Mouse (Mus musculus): ENCODE measurements at regions not wholly inside any gene's neighbourhood (a gene's known extent, or its start where the extent isn't known, plus 50 kb on each side); places are given as distances from the start of the nearest gene placed in this dataset.

GRCm38 (mm10) chr15:62422995-62423394, 1422.0 kb downstream of the Gsdmc2 start:
- H3K27me3 ChIP-seq (ENCODE audit: control insufficient read depth, insufficient read depth, insufficient read length), result no peaks in the 10 kb centered on the region
- H3K4me2 ChIP-seq (ENCODE audit: low read depth), result no peak overlapping the region
- no peak overlapping the region for H3K4me3 ChIP-seq
- H3ac ChIP-seq (ENCODE audit: control insufficient read depth, insufficient read length), result no peak overlapping the region
- no peaks in the 10 kb centered on the region for H3K36me3 ChIP-seq (ENCODE audit: control insufficient read depth, insufficient read depth)
- TF ChIP-seq USF1 (IDR thresholded peaks at IDR 0.05; ENCODE audit: low read depth) (no peak), REST (IDR thresholded peaks at IDR 0.05; ENCODE audit: insufficient read depth, insufficient read length) (no peak), E2F4 (IDR thresholded peaks at IDR 0.05; ENCODE audit: insufficient read depth) (no peak), MYOD1 (IDR thresholded peaks at IDR 0.05; ENCODE audit: control insufficient read depth in 1 of 3, insufficient read length in 2 of 3, low read depth in 2 of 3) (no peak), TCF12 (IDR thresholded peaks at IDR 0.05; ENCODE audit: insufficient read depth, poor library complexity, severe bottlenecking) (no peak), POLR2A (IDR thresholded peaks at IDR 0.05; ENCODE audit: insufficient read length, low read depth) (no peak), MAX (IDR thresholded peaks at IDR 0.05; ENCODE audit: low read depth) (no peak), CEBPB (IDR thresholded peaks at IDR 0.05; ENCODE audit: insufficient read depth, poor library complexity, severe bottlenecking) (no peak), TCF3 (IDR thresholded peaks at IDR 0.05; ENCODE audit: insufficient read length, low read depth) (no peak), SRF (IDR thresholded peaks at IDR 0.05; ENCODE audit: control insufficient read depth, insufficient read length, low read depth) (no peak)
- H3K79me2 ChIP-seq (ENCODE audit: control insufficient read depth, insufficient read depth), result no peaks in the 10 kb centered on the region

- no peaks in the 10 kb centered on the region for H3K36me3 ChIP-seq (ENCODE audit: control insufficient read depth, insufficient read depth)
- H3K79me2 ChIP-seq (ENCODE audit: control insufficient read depth, insufficient read depth), result no peaks in the 10 kb centered on the region
- no peaks in the 10 kb centered on the region for H3K27me3 ChIP-seq (ENCODE audit: control insufficient read depth, insufficient read depth, insufficient read length)
- no peak overlapping the region for H3K4me3 ChIP-seq
- TF ChIP-seq CEBPB (IDR thresholded peaks at IDR 0.05; ENCODE audit: insufficient read depth, poor library complexity, severe bottlenecking), result no peak
- no peak for TF ChIP-seq SRF (IDR thresholded peaks at IDR 0.05; ENCODE audit: control insufficient read depth, insufficient read length, low read depth)
- no peak for TF ChIP-seq TCF3 (IDR thresholded peaks at IDR 0.05; ENCODE audit: insufficient read length, low read depth)
- no peak for TF ChIP-seq MYOD1 (IDR thresholded peaks at IDR 0.05; ENCODE audit: control insufficient read depth in 1 of 3, insufficient read length in 2 of 3, low read depth in 2 of 3)
- TF ChIP-seq POLR2A (IDR thresholded peaks at IDR 0.05; ENCODE audit: insufficient read length, low read depth), result no peak
- TF ChIP-seq E2F4 (IDR thresholded peaks at IDR 0.05; ENCODE audit: insufficient read depth), result no peak
- TF ChIP-seq POLR2AphosphoS2 (IDR thresholded peaks at IDR 0.05; ENCODE audit: insufficient read length, low read depth), result no peak
- TF ChIP-seq REST (IDR thresholded peaks at IDR 0.05; ENCODE audit: insufficient read depth, insufficient read length), result no peak
- TF ChIP-seq TCF12 (IDR thresholded peaks at IDR 0.05; ENCODE audit: insufficient read depth, poor library complexity, severe bottlenecking), result no peak
- TF ChIP-seq MYOG (IDR thresholded peaks at IDR 0.05; ENCODE audit: control insufficient read depth in 1 of 3, insufficient read depth in 1 of 3, insufficient read length in 2 of 3, low read depth in 2 of 3), result no peak
- TF ChIP-seq MAX (IDR thresholded peaks at IDR 0.05; ENCODE audit: low read depth), result no peak
- TF ChIP-seq USF1 (IDR thresholded peaks at IDR 0.05; ENCODE audit: low read depth), result no peak
- no peak overlapping the region for H3K4me2 ChIP-seq (ENCODE audit: low read depth)
- H3ac ChIP-seq (ENCODE audit: control insufficient read depth, insufficient read length), result no peak overlapping the region
Observed at GRCm38 (mm10) chr15:62421073-62421851, 1423.7 kb downstream of the Gsdmc2 start.

GRCm38 (mm10) chr15:62416691-62417090, 1428.3 kb downstream of the Gsdmc2 start:
- Histone ChIP-seq H3K27me3 (ENCODE audit: control insufficient read depth, insufficient read depth, insufficient read length) (no peaks in the 10 kb centered on the region), H3K79me2 (ENCODE audit: control insufficient read depth, insufficient read depth) (no peaks in the 10 kb centered on the region), H3K4me2 (ENCODE audit: low read depth) (no peak overlapping the region), H3K4me3 (no peak overlapping the region), H3ac (ENCODE audit: control insufficient read depth, insufficient read length) (no peak overlapping the region), H3K36me3 (ENCODE audit: control insufficient read depth, insufficient read depth) (no peaks in the 10 kb centered on the region)
- TF ChIP-seq POLR2AphosphoS2 (IDR thresholded peaks at IDR 0.05; ENCODE audit: insufficient read length, low read depth), result no peak
- peak; percentile 75; the same call in 1 of the 2 replicates for TF ChIP-seq CEBPB (IDR thresholded peaks at IDR 0.05; ENCODE audit: insufficient read depth, poor library complexity, severe bottlenecking)

- Histone ChIP-seq H3ac (ENCODE audit: control insufficient read depth, insufficient read length) (no peak overlapping the region), H3K79me2 (ENCODE audit: control insufficient read depth, insufficient read depth) (no peaks in the 10 kb centered on the region), H3K4me3 (no peak overlapping the region), H3K4me2 (ENCODE audit: low read depth) (no peak overlapping the region), H3K27me3 (ENCODE audit: control insufficient read depth, insufficient read depth, insufficient read length) (no peaks in the 10 kb centered on the region), H3K36me3 (ENCODE audit: control insufficient read depth, insufficient read depth) (no peaks in the 10 kb centered on the region)
- TF ChIP-seq E2F4 (IDR thresholded peaks at IDR 0.05; ENCODE audit: insufficient read depth) (no peak), TCF3 (IDR thresholded peaks at IDR 0.05; ENCODE audit: insufficient read length, low read depth) (no peak)
Observed at GRCm38 (mm10) chr15:62413694-62414093, 1431.3 kb downstream of the Gsdmc2 start.

- H3K27me3 ChIP-seq (ENCODE audit: control insufficient read depth, insufficient read depth, insufficient read length), result no peaks in the 10 kb centered on the region
- no peak overlapping the region for H3K4me3 ChIP-seq
- no peak overlapping the region for H3K4me2 ChIP-seq (ENCODE audit: low read depth)
- no peaks in the 10 kb centered on the region for H3K36me3 ChIP-seq (ENCODE audit: control insufficient read depth, insufficient read depth)
- TF ChIP-seq REST (IDR thresholded peaks at IDR 0.05; ENCODE audit: insufficient read depth, insufficient read length) (no peak), USF1 (IDR thresholded peaks at IDR 0.05; ENCODE audit: low read depth) (no peak), MYOD1 (IDR thresholded peaks at IDR 0.05; ENCODE audit: control insufficient read depth in 1 of 3, insufficient read length in 2 of 3, low read depth in 2 of 3) (no peak), MYOG (IDR thresholded peaks at IDR 0.05; ENCODE audit: control insufficient read depth in 1 of 3, insufficient read depth in 1 of 3, insufficient read length in 2 of 3, low read depth in 2 of 3) (no peak), MAX (IDR thresholded peaks at IDR 0.05; ENCODE audit: low read depth) (no peak), CEBPB (IDR thresholded peaks at IDR 0.05; ENCODE audit: insufficient read depth, poor library complexity, severe bottlenecking) (no peak), POLR2AphosphoS2 (IDR thresholded peaks at IDR 0.05; ENCODE audit: insufficient read length, low read depth) (no peak), TCF3 (IDR thresholded peaks at IDR 0.05; ENCODE audit: insufficient read length, low read depth) (no peak), E2F4 (IDR thresholded peaks at IDR 0.05; ENCODE audit: insufficient read depth) (no peak), SRF (IDR thresholded peaks at IDR 0.05; ENCODE audit: control insufficient read depth, insufficient read length, low read depth) (no peak), TCF12 (IDR thresholded peaks at IDR 0.05; ENCODE audit: insufficient read depth, poor library complexity, severe bottlenecking) (no peak), POLR2A (IDR thresholded peaks at IDR 0.05; ENCODE audit: insufficient read length, low read depth) (no peak)
- H3ac ChIP-seq (ENCODE audit: control insufficient read depth, insufficient read length), result no peak overlapping the region
- no peaks in the 10 kb centered on the region for H3K79me2 ChIP-seq (ENCODE audit: control insufficient read depth, insufficient read depth)
Observed at GRCm38 (mm10) chr15:62402142-62402541, 1442.8 kb downstream of the Gsdmc2 start.
